Mouse (Mus musculus) kidney, postnatal 36 days (tissue): ENCODE data around the gene Isoc2a.

Experiments used
- DNase-seq, 2 experiments: peaks; one replicate each; pipeline ENCODE4 v3.0.0; 2021 to 2022; ENCODE audit warnings: mixed read lengths in 2 of 2

Gene Isoc2a

DNA sequence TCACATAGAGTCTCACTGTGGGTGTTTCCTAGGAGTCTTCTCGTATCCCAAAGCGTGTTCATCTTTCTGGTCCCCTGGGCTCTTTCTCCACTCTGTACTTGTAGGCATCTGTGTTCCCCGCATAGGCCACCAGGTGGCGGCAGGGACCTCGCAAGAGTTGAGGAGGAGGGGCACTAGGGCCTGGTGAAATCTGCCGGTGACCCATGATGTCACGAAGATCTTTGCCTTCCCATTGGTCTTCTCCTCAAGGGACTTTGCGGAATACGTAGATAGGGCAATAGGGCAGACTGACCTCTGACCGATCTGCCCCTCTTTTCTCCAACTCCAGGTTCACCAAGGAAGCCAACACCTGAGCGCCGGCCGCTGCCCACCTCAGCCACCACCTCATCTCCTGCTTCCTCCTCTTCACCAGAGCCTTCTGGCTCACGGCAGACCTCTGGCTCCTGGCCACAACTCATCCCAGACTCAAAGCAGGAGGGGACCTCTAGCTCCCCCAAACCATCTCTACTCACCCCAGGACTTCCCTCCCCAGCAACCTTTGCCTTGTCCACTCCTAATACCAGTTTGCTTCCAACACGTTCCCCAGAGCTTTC, 66.4 kb downstream of the Isoc2a start:
- peak; percentile 94 to 96 for DNase-seq
